Mouse (Mus musculus) T-helper 17 cell (primary cell): ENCODE results near the gene Rab21.

Experiments
- in situ Hi-C, 2 experiments: fragments of 300-600 bp; cut with MboI, MseI; formaldehyde crosslinking; loops; 1 replicate in 1 of 2; 2 replicates in 1 of 2; pipeline ENCODE4 v1.15.1; 2025; ENCODE audit warnings: high pct_unique_total_duplicates in 2 of 2

Gene Rab21

DNA sequence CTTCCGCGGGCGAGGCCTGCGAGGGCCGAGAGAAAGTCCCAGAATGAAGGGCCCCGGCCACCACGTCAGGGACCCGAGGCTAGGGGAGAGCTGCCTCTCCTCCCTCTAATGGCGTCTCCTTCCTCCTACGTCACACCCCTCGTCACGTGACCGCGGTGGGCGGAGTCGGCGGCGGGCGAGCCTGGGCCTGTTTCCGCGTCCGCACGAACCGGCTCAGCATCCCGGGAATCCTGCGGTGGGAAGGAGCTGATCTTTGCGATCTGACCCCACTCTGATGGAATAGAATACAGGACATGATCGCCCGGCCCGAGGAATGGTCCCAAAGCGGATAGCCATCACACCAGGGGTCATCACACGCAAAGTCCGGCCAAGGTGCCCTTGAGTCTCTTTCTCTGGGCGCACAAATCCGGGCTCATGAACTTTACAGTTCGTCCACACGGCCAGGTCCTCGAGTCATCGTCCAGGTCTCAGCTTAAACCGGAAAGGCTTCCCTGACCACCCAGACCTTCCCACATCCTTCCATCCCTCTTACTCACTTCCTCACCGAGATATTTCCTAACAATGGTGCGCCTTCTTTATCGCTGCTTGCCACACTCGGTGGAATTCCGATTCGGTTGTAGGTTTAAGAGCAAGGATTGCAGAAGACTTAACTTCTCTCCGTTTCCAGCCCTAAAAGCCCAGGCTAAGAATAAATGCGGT is at the start of gene Rab21:
Gene Rab21 (minus strand): TSS at position 122 of the 699 bp plus-strand sequence.
- in situ Hi-C loops = no loop called here

DNA sequence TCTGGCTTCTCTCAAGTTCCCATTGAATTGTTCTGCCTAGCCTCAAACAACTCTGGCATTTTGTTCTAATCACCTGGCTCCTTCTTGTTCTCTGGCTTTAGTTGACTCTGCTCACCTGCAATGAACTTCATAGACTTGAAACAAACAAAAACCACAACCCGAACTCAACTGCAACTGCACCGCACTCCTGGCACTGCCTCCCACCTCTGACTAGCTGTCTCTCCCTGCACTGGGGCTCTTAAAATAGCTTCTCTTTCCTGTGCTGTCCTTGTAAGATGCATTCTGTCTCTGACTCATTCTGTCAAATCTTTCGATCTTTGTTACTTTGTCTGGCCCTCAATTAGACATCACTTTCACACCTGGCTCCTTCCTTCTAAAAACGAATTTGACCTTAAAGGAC is 47.8 kb upstream of the Rab21 start:
- in situ Hi-C loops = loop anchor here in 1 of 2 experiments (25.0 kb wide), 1 partner anchor 1574 kb away; no protein-coding TSS in a partner anchor

DNA sequence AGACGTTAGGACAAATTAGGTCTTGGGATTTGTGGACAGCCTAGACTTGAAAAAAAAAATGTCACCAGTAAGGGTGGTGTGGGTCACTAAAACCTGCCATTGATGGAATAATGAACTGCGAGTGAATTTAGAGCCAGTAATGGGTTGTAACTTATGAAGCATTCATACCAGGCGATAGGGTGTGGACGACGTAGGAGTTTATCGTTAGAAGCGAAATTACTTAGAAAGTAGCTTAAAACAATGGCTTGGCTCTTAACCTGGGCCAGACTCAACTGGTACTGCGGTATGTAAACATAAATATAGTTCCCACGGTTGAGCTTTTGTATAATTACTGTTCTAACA is 47.2 kb upstream of the Rab21 start:
- in situ Hi-C loops = loop anchor here in 1 of 2 experiments (25.0 kb wide), 1 partner anchor 1575 kb away; no protein-coding TSS in a partner anchor

DNA sequence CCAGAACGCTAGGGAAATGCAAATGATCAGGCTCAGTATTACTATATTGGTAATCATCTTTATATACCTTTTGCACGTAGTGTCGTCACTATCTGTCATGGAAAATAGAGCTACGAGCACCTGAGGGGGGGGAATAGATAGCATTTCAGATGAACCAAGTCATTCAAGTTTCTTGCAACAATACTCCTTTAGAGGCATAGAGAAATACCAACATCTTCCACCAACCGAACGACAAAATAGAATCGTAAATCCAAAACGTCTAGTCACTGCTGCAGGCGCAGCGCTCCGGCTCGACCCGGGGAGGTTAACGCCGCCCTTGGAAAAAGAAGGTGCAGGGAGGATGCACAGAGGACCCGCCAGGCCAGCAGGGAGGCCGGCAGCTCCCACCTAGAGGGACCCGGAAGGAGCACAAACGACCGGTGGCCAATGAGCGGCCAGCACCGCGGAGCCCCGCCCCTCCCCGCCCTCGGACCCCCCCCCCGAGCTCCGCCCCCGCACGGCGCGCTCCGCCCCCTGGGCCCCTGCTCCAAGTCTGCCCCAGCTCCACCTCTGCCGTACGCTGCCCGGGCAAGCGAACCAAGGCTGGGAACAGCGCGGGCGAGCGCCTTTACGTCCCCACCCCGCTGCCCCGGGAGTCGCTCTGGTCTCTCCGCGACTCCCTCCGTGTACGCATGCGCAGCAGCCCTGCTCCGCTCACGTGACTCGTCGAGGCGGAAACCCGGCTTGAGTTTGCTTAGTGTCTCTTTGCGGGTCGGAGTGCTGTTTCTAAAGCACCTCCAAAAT is 46.6 kb upstream of the Rab21 start, which contains the start of gene Tmem19:
Gene Tmem19 (minus strand): TSS at position 662 of the 783 bp plus-strand sequence.
- in situ Hi-C loops = loop anchor here in 1 of 2 experiments (25.0 kb wide), 1 partner anchor 1575 kb away; no protein-coding TSS in a partner anchor

DNA sequence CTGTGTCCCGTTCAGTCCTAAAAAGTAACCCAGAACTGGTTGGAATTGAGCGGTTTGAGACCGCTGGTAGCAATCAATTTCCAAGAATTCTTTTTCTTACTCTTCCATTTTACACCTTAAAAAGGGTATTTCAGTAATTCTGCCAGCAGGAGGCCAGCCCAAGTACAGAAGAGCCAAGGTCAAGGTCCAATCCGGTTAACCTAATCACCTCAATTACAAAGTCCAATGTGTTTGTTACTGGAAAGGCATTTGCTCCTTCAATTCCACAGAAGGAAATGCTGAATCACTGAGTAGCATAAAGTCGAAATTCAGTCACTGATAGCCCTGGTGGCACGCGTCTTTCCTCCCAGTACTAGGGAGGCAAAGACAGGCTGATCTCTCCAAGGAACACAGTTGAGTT is 43.7 kb upstream of the Rab21 start:
- in situ Hi-C loops = loop anchor here (10.0 to 25.0 kb wide), 2 partner anchors 994 to 1578 kb away; no protein-coding TSS in a partner anchor

DNA sequence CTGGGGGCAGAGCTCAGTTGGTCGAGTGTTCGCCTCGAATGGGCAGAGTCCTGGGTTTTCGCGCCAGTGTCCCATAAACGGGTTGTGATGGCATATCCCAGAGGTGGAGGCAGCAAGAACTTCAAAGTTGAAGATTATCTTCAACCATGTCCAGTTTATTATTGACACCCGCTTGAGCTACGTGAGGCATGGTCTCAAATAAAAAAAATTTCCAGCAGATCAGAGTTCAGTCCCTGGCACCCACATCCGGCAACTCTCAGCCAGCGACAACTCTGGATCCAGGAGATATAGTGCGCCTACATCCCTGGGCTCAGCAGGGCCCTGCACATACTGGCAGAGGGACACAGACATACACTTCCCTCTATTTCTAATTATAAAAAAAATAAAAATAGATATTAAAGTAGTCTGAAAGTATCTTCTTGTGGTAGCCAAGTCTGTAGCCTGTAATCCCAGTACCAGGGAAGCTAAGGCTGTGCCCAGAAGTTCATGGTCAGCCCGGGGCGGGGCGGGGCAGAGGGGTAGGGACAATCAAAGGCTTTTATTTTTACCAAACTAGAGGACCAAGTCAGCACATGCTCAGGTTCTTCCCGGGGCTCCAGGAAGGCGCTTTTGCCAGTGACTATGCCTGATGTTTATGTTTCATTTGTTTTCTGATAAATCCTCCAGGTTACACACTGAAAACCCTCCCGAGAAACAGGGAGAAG is 43.0 kb upstream of the Rab21 start:
- in situ Hi-C loops = loop anchor here (10.0 to 25.0 kb wide), 2 partner anchors 994 to 1579 kb away; no protein-coding TSS in a partner anchor

DNA sequence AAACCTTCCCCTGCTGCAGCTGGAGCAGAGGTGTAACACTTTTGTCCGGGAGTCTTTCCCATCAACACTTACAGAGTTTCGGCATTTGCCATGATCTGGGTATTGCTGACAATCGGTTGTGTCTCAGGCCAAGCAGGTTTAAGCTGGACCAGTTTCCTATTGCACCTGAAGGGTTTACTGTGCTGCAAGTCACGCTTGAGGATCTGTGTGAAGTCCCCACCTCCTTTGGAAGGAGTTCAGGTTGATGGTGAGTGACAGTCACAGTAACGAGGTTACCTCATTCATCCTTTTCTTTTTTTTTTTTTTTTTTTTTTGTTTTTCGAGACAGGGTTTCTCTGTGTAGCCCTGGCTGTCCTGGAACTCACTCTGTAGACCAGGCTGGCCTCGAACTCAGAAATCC is 40.7 kb upstream of the Rab21 start:
- in situ Hi-C loops = loop anchor here (10.0 to 25.0 kb wide), 2 partner anchors 991 to 1581 kb away; no protein-coding TSS in a partner anchor

DNA sequence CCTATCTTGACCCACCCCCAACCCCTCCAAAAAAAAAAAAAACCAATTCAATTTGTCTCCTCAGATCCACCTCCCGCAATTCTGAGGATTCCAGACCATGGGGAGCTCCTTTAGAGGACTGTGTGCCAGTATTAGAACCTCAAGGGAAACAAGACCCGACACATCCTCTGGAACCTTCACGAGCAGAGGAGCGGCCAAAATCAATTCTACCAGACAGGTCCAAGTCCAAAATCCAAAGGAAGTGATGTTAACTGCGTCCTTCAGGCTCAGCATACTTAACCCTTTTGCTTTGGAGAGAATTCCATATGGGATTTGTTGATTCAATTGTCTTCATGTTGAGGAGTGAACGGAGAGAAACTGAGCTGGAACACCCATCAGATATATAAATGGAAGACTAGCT is 39.6 kb upstream of the Rab21 start:
- in situ Hi-C loops = loop anchor here (10.0 to 25.0 kb wide), 2 partner anchors 990 to 1582 kb away; no protein-coding TSS in a partner anchor

DNA sequence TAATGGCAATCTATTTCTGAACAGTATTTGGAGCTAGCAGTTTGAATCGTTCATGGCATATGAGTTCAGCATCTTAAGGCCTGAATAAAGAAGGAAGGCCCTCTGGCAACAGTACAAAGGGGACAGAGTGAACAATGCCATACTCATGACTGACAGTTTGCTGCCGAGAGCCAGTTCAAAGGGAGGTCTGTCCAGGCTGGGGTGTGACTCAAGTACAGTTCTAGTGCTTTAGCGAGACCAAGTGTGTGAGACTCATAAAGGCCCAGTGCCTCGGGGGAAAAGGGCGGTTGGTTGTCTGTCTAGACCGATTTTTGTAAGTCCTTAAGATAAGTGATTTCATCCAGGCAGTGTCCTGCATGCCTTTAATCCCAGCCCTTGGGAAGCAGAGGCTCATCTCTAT is 39.2 kb upstream of the Rab21 start:
- in situ Hi-C loops = loop anchor here (10.0 to 25.0 kb wide), 2 partner anchors 990 to 1583 kb away; no protein-coding TSS in a partner anchor

DNA sequence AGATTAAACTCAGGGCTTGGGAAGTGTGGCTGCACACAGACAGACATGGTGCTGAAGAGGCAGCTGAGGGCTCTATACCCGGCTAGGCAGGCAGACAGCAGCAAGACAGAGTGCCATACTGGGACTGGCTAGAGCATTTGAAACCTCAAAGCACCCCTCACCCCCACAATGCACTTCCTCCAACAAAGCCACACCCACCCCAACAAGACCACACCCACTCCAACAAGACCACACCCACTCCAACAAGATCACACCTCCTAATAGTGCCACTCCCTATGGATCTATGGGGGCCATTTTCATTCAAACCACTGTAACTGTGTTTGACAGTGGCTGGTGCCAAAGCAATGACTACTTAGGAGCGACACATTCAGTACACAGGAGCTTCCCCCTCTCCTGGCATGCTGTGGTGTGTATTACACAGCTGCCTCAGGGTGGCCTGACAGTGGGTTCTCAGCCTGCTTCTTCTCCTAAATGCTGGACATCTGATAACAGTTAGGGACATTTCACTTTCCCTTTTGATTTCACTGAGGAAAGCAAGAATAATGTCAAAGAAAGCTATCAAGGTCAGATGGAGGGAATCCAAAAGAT is 35.5 kb upstream of the Rab21 start:
- in situ Hi-C loops = loop anchor here (10.0 to 25.0 kb wide), 2 partner anchors 986 to 1586 kb away; no protein-coding TSS in a partner anchor

DNA sequence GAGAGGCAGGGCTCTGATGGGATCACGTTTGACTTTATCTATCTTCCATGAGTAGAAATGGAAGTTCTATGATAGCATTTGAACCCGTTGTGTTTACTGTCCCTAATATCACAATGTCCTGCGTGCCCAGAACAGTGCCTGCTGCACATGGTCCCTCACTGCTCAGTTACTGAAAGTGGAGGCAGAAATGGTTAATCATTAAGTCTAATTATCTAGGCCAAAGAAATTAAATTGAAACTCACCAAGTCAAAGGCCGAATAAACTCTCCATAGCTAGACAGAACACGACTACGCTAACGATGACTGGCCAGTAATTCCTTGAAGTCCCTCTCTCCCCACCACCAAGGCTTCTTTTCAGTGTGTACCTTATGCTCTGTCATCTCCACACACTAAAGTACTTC is 34.1 kb upstream of the Rab21 start:
- in situ Hi-C loops = no loop called here

DNA sequence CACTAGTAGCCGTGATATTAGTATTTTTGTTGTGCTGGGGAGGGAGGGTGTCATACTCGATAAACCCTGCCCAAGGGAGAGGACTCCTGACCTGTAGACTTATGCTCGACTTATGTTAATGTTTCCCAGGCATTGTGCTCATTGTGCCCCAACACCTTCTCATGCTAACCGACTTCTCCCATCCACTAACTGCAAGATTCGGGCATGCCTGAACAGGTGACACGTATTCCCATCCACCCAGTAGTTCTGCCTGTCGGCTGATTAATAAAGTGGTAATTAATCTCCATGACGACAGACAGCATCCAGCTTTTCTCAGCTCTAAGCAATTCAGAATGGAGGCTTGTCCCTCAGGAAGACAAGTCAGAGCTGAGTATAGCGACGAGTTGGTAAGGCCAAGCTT is 33.6 kb upstream of the Rab21 start:
- in situ Hi-C loops = no loop called here

DNA sequence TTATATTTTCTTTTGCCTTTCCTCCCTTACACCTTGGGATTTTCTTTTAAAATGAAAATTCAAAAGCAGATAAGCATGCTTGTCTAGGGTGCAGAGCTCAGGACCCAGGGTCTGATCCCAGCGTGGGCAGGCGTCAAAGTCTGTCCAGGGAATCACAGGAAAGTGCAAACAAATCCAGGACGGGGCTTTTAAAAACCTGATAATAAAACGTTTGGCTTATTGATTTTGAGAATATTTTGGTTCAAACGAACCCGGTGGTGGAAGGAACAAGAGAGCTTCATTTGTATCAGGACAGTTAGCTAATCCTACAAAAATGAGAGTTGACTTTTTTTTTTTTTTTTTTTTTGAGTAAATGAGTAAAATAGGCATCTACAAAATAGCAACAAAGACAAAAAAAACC is 32.7 kb upstream of the Rab21 start:
- in situ Hi-C loops = no loop called here

DNA sequence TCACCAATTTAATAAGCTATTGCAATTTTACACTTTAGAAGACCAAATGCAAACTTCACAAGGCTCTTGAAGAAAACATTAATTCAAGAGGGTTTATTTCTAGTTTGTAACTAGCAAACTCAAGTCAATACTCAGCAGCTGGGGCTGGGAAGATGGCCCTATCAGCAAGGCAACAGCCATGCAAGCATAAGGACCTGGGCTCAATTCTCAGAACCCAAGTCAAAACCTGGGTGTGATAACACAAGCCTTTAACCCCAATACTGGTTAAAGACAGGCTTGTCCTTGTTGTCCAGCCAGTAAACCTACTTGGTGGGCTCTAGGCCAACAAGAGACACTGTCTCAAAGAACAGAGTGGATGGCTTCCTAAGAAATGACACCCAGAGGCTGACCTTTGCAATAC is 31.1 kb upstream of the Rab21 start:
- in situ Hi-C loops = no loop called here

DNA sequence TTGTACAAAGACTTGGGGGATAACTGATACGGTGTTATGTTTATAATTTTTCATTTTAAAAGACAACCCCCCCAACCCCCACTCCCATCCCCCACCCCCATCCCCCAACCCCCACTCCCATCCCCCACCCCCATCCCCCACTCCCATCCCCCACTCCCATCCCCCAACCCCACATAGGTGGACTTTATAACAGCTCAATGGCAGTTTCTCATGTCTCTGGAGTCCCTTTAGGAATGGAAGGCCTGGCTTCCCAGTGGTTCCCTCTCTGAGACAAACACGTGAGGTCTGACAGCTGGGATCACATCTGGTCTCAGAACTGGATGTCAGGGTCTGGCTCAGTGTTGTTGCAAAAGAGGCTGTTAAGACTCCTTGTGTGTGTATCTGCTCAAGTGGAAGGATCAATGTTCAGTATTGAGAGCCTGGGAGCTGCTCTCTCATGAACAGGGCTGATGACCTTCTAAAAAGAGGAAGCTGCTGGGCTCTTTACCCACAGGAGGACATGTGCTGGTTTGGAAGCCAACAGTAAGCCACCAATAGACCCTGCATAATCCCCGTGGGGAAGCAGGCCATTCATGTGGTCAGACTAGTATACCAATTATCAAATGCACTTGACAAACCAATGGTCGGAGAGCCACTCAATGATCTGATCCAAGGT is 27.5 kb upstream of the Rab21 start:
- in situ Hi-C loops = no loop called here

DNA sequence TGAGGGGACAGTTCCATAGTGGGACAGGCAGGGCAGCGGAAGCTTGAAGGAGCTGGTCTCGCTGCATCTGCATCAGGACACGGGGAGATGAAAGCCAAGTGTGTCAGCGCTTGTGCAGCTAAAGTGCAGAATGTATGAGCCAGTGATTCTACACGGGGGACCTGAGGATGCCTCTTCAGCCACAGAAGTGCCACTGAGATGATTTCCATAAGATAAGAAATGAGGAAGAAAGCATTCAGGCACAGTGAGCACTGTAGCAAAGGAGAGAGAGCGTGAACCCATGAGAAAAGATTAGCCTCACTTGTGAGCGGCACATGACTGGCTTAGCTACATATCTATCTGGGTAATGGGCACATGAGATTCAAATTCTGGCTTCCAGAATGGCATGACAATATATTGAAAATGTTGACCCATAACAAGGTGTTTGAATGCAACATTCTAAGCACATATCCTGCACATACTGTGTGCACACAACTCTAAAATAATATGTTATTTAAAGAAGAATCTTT is 24.5 kb upstream of the Rab21 start:
- in situ Hi-C loops = no loop called here

DNA sequence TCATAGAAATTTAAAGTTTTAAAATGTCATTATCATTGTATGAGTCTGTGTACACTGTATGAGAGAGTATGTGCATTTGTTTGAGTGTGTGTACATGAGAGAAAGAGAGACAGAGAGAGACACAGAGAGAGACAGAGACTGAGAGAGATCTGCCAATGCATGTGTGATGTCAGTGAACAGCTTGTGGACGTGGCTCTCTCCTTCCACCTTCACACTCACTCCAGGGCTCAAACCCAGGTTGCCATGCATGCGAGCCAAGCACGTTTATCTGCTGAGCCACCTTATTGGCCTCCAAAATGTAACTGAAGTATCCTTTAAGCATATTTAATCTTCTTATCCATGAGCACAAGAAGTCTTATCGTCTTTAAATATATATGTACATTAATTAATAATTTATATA is 21.5 kb upstream of the Rab21 start:
- in situ Hi-C loops = no loop called here

DNA sequence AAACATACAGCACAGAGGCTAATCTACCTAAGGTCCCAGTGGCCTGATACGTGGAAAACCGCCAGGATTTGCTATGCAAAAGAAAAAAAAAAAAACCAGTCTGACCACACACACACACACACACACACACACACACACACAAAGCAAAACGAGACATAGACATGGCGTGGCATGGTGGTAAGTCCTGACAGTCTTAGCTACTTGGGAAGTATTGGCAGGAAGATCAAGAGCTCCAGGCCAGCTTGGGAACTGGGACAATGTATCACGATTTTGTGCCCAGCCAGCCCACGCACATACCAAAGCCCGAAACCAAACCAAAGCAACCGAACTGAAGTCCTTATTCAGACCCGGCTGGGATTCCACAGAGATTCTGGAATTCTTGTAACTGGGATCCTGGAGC is 18.1 kb upstream of the Rab21 start:
- in situ Hi-C loops = no loop called here

DNA sequence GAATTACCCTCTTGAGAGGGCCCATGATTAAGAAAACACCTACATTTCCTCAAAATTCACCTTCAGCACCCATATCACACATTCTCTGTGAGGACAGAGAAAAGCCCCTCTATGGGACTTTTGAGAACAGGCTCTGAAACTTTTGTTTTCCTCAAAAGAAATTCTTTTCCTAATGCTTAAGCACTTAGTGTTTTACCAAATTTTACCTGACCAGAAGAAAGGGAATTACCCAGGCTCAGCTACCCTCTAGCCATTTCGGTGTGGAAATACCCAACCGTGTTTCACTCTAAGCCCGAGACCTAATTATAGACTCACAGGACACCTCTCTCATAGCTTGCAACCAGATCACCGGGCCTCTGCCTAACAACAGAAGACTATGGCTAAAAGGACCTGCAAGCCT is 17.6 kb upstream of the Rab21 start:
- in situ Hi-C loops = no loop called here

DNA sequence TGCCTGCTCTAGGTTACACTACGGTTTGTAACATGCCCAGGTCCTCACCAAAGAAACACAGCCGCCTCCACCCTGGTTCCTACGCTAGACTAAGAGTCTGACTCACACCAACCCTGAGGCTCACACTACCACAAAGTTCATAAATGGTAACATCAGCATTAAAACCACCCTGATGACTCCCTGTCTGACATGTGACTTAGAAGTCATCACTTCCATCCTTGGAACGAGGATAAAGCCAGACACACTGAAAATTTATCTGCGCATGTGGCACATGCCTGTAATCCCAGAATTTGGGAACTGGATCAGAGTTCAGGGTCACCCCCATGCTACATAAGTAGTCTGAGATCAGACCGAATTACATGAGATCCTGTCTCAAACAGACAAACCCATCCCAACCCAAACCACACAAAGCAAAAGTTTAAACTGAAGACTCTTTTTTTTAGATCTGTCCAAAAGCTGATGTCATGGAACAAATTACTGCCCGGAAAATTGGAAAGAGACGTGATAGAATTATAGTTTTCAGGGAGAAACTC is 17.1 kb upstream of the Rab21 start:
- in situ Hi-C loops = no loop called here
